Mouse (Mus musculus): ENCODE data around the gene Gm609. TPM values are rescaled to one million over a fixed set of nuclear protein-coding genes. Genes with fewer than 3 reads are reported as not detected.
"Not testable (repeated sequence)": the region's sequence is repeated elsewhere in the genome, so short reads cannot be mapped to it uniquely, and the experiment has no call there.

Gm609 gene
- not detected in 2 replicates for total RNA-seq (2015; ENCODE audit: low replicate concordance)
- not detected in 2 replicates for total RNA-seq (2017; ENCODE audit: low replicate concordance)

- ATAC-seq (replicated peaks; ENCODE audit: low FRiP score, poor library complexity, severe bottlenecking), result no peak
Observed at GRCm38 (mm10) chr16:45492927-45493326, at the start of gene Gm609. Gene Gm609, minus strand, starts transcription at chr16:45492969.

GRCm38 (mm10) chr16:45542108-45542507 is 49.3 kb upstream of the Gm609 start:
- no peak for ATAC-seq (replicated peaks; ENCODE audit: low FRiP score, poor library complexity, severe bottlenecking)

- ATAC-seq (replicated peaks; ENCODE audit: low FRiP score, poor library complexity, severe bottlenecking), result not testable (repeated sequence)
Observed at GRCm38 (mm10) chr16:45538342-45538741, 45.6 kb upstream of the Gm609 start.

GRCm38 (mm10) chr16:45535009-45535408 is 42.2 kb upstream of the Gm609 start, which contains the start of gene Slc9c1:
Gene Slc9c1, plus strand, starts transcription at chr16:45535309.
- ATAC-seq (replicated peaks; ENCODE audit: low FRiP score, poor library complexity, severe bottlenecking), result no peak

GRCm38 (mm10) chr16:45531950-45532349 is 39.2 kb upstream of the Gm609 start, which contains the start of gene Gm17783:
Gene Gm17783, minus strand, starts transcription at chr16:45532050.
- no peak for ATAC-seq (replicated peaks; ENCODE audit: low FRiP score, poor library complexity, severe bottlenecking)

- ATAC-seq (replicated peaks; ENCODE audit: low FRiP score, poor library complexity, severe bottlenecking), result no peak
Observed at GRCm38 (mm10) chr16:45525551-45525950, 32.8 kb upstream of the Gm609 start.

- no peak for ATAC-seq (replicated peaks; ENCODE audit: low FRiP score, poor library complexity, severe bottlenecking)
Observed at GRCm38 (mm10) chr16:45495326-45495725, 2.6 kb upstream of the Gm609 start.

- ATAC-seq (replicated peaks; ENCODE audit: low FRiP score, poor library complexity, severe bottlenecking), result no peak
Observed at GRCm38 (mm10) chr16:45476991-45477390, 15.8 kb downstream of the Gm609 start.

GRCm38 (mm10) chr16:45471836-45472235 is 20.9 kb downstream of the Gm609 start:
- ATAC-seq (replicated peaks; ENCODE audit: low FRiP score, poor library complexity, severe bottlenecking), result not testable (repeated sequence)

- ATAC-seq (replicated peaks; ENCODE audit: low FRiP score, poor library complexity, severe bottlenecking), result no peak
Observed at GRCm38 (mm10) chr16:45454762-45455161, 38.0 kb downstream of the Gm609 start.

GRCm38 (mm10) chr16:45437230-45437739 is 55.5 kb downstream of the Gm609 start:
- ATAC-seq (replicated peaks; ENCODE audit: low FRiP score, poor library complexity, severe bottlenecking), result no peak

- no peak for ATAC-seq (replicated peaks; ENCODE audit: low FRiP score, poor library complexity, severe bottlenecking)
Observed at GRCm38 (mm10) chr16:45435591-45435990, 57.2 kb downstream of the Gm609 start.

- ATAC-seq (replicated peaks; ENCODE audit: low FRiP score, poor library complexity, severe bottlenecking), result no peak
Observed at GRCm38 (mm10) chr16:45427651-45428050, 65.1 kb downstream of the Gm609 start.

- no peak for ATAC-seq (replicated peaks; ENCODE audit: low FRiP score, poor library complexity, severe bottlenecking)
Observed at GRCm38 (mm10) chr16:45413497-45413896, 79.3 kb downstream of the Gm609 start.

- not testable (repeated sequence) for ATAC-seq (replicated peaks; ENCODE audit: low FRiP score, poor library complexity, severe bottlenecking)
Observed at GRCm38 (mm10) chr16:45409064-45409446, 83.7 kb downstream of the Gm609 start.

- no peak for ATAC-seq (replicated peaks; ENCODE audit: low FRiP score, poor library complexity, severe bottlenecking)
Observed at GRCm38 (mm10) chr16:45408425-45409063, 84.2 kb downstream of the Gm609 start, which contains the start of gene Cd200. Gene Cd200, minus strand, starts transcription at chr16:45409053.

- no peak for ATAC-seq (replicated peaks; ENCODE audit: low FRiP score, poor library complexity, severe bottlenecking)
Observed at GRCm38 (mm10) chr16:45407645-45408400, 84.9 kb downstream of the Gm609 start.

- no peak for ATAC-seq (replicated peaks; ENCODE audit: low FRiP score, poor library complexity, severe bottlenecking)
Observed at GRCm38 (mm10) chr16:45407091-45407490, 85.7 kb downstream of the Gm609 start.

- ATAC-seq (replicated peaks; ENCODE audit: low FRiP score, poor library complexity, severe bottlenecking), result no peak
Observed at GRCm38 (mm10) chr16:45402951-45403350, 89.8 kb downstream of the Gm609 start.

- no peak for ATAC-seq (replicated peaks; ENCODE audit: low FRiP score, poor library complexity, severe bottlenecking)
Observed at GRCm38 (mm10) chr16:45402036-45402435, 90.7 kb downstream of the Gm609 start.
